ENCODE assay signal across 7 mouse cellular contexts in genomic region chr7:133121661-133122378, GRCm38 (mm10). TPM values are rescaled to one million over a fixed set of nuclear protein-coding genes. Genes with fewer than 3 reads are reported as not detected.
A peak's percentile ranks its signal among the peaks of the same experiment; 100 is the strongest.
DNase-seq lines count a peak whose midpoint lies in the region; ATAC-seq and TF ChIP-seq lines count a peak whose summit lies in the region.

No protein-coding gene starts in this region.

- no peak for TF ChIP-seq POLR2A in cortical plate, adult 2 months (IDR thresholded peaks at IDR 0.05; ENCODE audit: extremely low read depth, insufficient read depth, low read length)

- peak overlapping the region; percentile 84 for H3K4me2 ChIP-seq in kidney, embryonic 15.5 days
- H3K4me2 ChIP-seq in stomach, postnatal 0 days (replicated peaks; ENCODE audit: low read depth) = peak overlapping the region; percentile 87

- no peak for TF ChIP-seq CTCF in C2C12 (IDR thresholded peaks at IDR 0.05; ENCODE audit: control insufficient read depth, insufficient read depth, insufficient read length)
- TF ChIP-seq CTCF in G1E (IDR thresholded peaks at IDR 0.05; ENCODE audit: low read depth, low read length) = no peak
- no peak for TF ChIP-seq CTCF in cortical plate, adult 2 months (IDR thresholded peaks at IDR 0.05; ENCODE audit: extremely low read depth, insufficient read depth, low read length)
- 0 out of 2 replicates have a peak, but pooled peaks have one; percentile 2 for TF ChIP-seq CTCF in stomach, postnatal 0 days (IDR thresholded peaks at IDR 0.05; ENCODE audit: low read depth)

- H3K79me2 ChIP-seq in C2C12 (ENCODE audit: control insufficient read depth, insufficient read depth) = peaks cover 61% of the 10 kb centered on the region

- H3K27me3 ChIP-seq in C2C12 (ENCODE audit: control insufficient read depth, insufficient read depth, insufficient read length) = no peaks in the 10 kb centered on the region
- H3K27me3 ChIP-seq in G1E (ENCODE audit: insufficient read depth, low read length) = peaks cover under 1% of the 10 kb centered on the region; the same call in 1 of the 2 replicates
- 0 out of 2 replicates have a peak, but pooled peaks cover 8% of the 10 kb centered on the region for H3K27me3 ChIP-seq in kidney, embryonic 15.5 days
- H3K27me3 ChIP-seq in stomach, postnatal 0 days (ENCODE audit: control insufficient read depth, insufficient read depth, low read length) = no peaks in the 10 kb centered on the region

- peaks cover 45% of the 10 kb centered on the region for H3K4me1 ChIP-seq in G1E (ENCODE audit: insufficient read depth, low read depth, low read length)
- H3K4me1 ChIP-seq in cortical plate, adult 2 months (ENCODE audit: control insufficient read depth, insufficient read depth, low read length) = no peaks in the 10 kb centered on the region
- H3K4me1 ChIP-seq in kidney, embryonic 15.5 days = peaks cover 53% of the 10 kb centered on the region
- peaks cover 8% of the 10 kb centered on the region; the same call in 1 of the 2 replicates for H3K4me1 ChIP-seq in stomach, postnatal 0 days (replicated peaks; ENCODE audit: control insufficient read depth, insufficient read depth)

- peak; percentile 50 for DNase-seq in G1E (ENCODE audit: low spot score)
- DNase-seq in heart, adult 8-10 months (ENCODE audit: low spot score) = peak; percentile 19
- peak; percentile 58 for DNase-seq in lung, postnatal 14 days
- peak; percentile 63 for DNase-seq in stomach, postnatal 0 days (ENCODE audit: low spot score)

- peak overlapping the region; percentile 98 for H3ac ChIP-seq in C2C12 (ENCODE audit: control insufficient read depth, insufficient read length, low read depth)

- H3K27ac ChIP-seq in cortical plate, adult 2 months (ENCODE audit: insufficient read depth, low read length) = peak overlapping the region; percentile 96
- peak overlapping the region; percentile 99 for H3K27ac ChIP-seq in kidney, embryonic 15.5 days
- H3K27ac ChIP-seq in stomach, postnatal 0 days (replicated peaks) = peak overlapping the region; percentile 100

- peak overlapping the region; percentile 98 for H3K9ac ChIP-seq in kidney, embryonic 15.5 days
- H3K9ac ChIP-seq in stomach, postnatal 0 days (ENCODE audit: low read length) = peak overlapping the region; percentile 98

- TF ChIP-seq EP300 in stomach, postnatal 0 days (optimal IDR thresholded peaks at IDR 0.05) = no peak

- WGBS in kidney, embryonic 15.5 days = under 1% methylated on average over 78 of the region's 94 CpGs
- WGBS in stomach, postnatal 0 days = under 1% methylated on average over 61 of the region's 94 CpGs

- H3K36me3 ChIP-seq in C2C12 (ENCODE audit: control insufficient read depth, insufficient read depth) = no peaks in the 10 kb centered on the region
- H3K36me3 ChIP-seq in G1E (replicated peaks) = peaks cover 17% of the 10 kb centered on the region
- no peaks in the 10 kb centered on the region for H3K36me3 ChIP-seq in kidney, embryonic 15.5 days
- H3K36me3 ChIP-seq in stomach, postnatal 0 days (ENCODE audit: control insufficient read depth, insufficient read depth, low read length) = no peaks in the 10 kb centered on the region

- peak overlapping the region; percentile 57 for H3K4me3 ChIP-seq in C2C12 (ENCODE audit: insufficient read depth, poor library complexity, severe bottlenecking)
- H3K4me3 ChIP-seq in G1E (ENCODE audit: low read depth, low read length) = peak overlapping the region; percentile 85
- peak overlapping the region; percentile 83 for H3K4me3 ChIP-seq in cortical plate, adult 2 months (ENCODE audit: insufficient read depth, low read length)
- H3K4me3 ChIP-seq in kidney, embryonic 15.5 days (replicated peaks) = peak overlapping the region; percentile 95
- H3K4me3 ChIP-seq in stomach, postnatal 0 days (ENCODE audit: low read depth, low read length) = peak overlapping the region; percentile 94

- no peak for ATAC-seq in G1E (ENCODE audit: extremely low read depth, insufficient number of reproducible peaks, low FRiP score, poor library complexity, severe bottlenecking)
- ATAC-seq in kidney, embryonic 15.5 days (replicated peaks; ENCODE audit: low FRiP score) = no peak
- ATAC-seq in stomach, postnatal 0 days (ENCODE audit: low FRiP score, low TSS enrichment) = no peak

- peaks cover 45% of the 10 kb centered on the region for H3K79me3 ChIP-seq in C2C12 (ENCODE audit: low read depth)

- H3K9me3 ChIP-seq in G1E (replicated peaks) = no peaks in the 10 kb centered on the region
- no peaks in the 10 kb centered on the region for H3K9me3 ChIP-seq in kidney, embryonic 15.5 days (replicated peaks)
- no peaks in the 10 kb centered on the region for H3K9me3 ChIP-seq in stomach, postnatal 0 days (ENCODE audit: control insufficient read depth, low read length)

TF ChIP-seq in C2C12, 6 proteins besides CTCF, POLR2A, EP300 and RAD21:
- no peak for TF ChIP-seq USF1 (IDR thresholded peaks at IDR 0.05; ENCODE audit: low read depth)
TF ChIP-seq in C2C12: peak in this region for 0.

RNA-seq across cellular contexts. Expression of gene Fgfr2, which starts 1.3 kb away (rescaled TPM):
- 1.7 TPM for polyA plus RNA-seq in C2C12 (2012; fragmentation: generic; extraction: Trizol)
- total RNA-seq in G1E (2014; fragmentation: Nextera tagmentation) = not detected in 2 replicates
- total RNA-seq in G1E (2017) = 0.06 and 0.22 TPM in 2 replicates
- polyA plus RNA-seq in G1E (2012) = not detected in 2 replicates
- polyA plus RNA-seq in cortical plate, adult 2 months (2012; rRNA removed) = 44.2 and 50.4 TPM in 2 replicates
- total RNA-seq in heart, adult 8-10 months (2022) = 1 to 10 TPM; 1.1 to 1.9 (median 1.4) TPM
- 99.9 and 104 TPM in 2 replicates for polyA plus RNA-seq in kidney, embryonic 15.5 days (2015; fragmentation: Nextera tagmentation; extraction: Ambion mirVana)
- 60.8 and 67.1 TPM in 2 replicates for polyA plus RNA-seq in stomach, postnatal 0 days (2015; fragmentation: Nextera tagmentation; extraction: Ambion mirVana)

RNA-seq across cellular contexts. Expression of gene Ctbp2, which starts 2.3 kb away (rescaled TPM):
- polyA plus RNA-seq in C2C12 (2012; fragmentation: generic; extraction: Trizol) (43.2 TPM), G1E (2012) (132 and 133 TPM in 2 replicates)
- total RNA-seq in G1E (2014; fragmentation: Nextera tagmentation) (84.5 and 108 TPM in 2 replicates), G1E (2017) (52.6 and 55.8 TPM in 2 replicates)
- 26.6 and 27.6 TPM in 2 replicates for polyA plus RNA-seq in cortical plate, adult 2 months (2012; rRNA removed)
- 10 to 100 TPM; 24.9 to 28.1 (median 27.6) TPM for total RNA-seq in heart, adult 8-10 months (2022)
- polyA plus RNA-seq in kidney, embryonic 15.5 days (2015; fragmentation: Nextera tagmentation; extraction: Ambion mirVana) = 114 and 117 TPM in 2 replicates
- 48.6 and 55.6 TPM in 2 replicates for polyA plus RNA-seq in stomach, postnatal 0 days (2015; fragmentation: Nextera tagmentation; extraction: Ambion mirVana)

Comparison
In these comparisons a context has a peak if more than half of its experiments do, and no peak if none do; other contexts are left out.
1. RNA of gene Fgfr2, which starts 1.3 kb away (polyA plus RNA-seq): 99.9 to 104 TPM in kidney, embryonic 15.5 days, 60.8 to 67.1 TPM in stomach, postnatal 0 days and 44.2 to 50.4 TPM in cortical plate, adult 2 months; 1.7 TPM in C2C12 (single experiment) and not detected in G1E; every median in the first group is over 10 times any median in the second.
2. Peak in every context shown above with its lines, with median percentiles within 50 percentile points of each other: H3K4me3 ChIP-seq, DNase-seq and H3K27ac ChIP-seq.